Mouse (Mus musculus) retina, embryonic 14.5 days (tissue): ENCODE measurements around the gene Hras.

Source experiments
- DNase-seq: peaks from one replicate; pipeline ENCODE4 v3.0.0-alpha.2; 2015; ENCODE audit warnings: low spot score

Gene Hras

DNA sequence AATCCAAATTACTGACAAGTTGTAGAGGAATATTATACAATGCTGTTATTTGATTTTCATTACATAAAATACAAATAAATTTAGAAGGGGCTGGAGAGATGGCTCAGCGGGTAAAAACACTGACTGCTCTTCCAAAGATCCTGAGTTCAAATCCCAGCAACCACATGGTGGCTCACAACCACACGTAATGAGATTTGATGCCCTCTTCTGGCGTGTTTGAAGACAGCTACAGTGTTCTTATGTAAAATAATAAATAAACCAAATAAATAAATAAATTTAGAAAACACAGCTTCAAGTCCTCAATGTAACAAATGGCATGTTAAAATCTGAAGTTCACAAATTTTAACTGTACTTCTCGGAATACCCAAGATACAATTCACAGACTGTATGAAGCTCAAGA lies 18.7 kb downstream of the Hras start:
- no peak for DNase-seq

DNA sequence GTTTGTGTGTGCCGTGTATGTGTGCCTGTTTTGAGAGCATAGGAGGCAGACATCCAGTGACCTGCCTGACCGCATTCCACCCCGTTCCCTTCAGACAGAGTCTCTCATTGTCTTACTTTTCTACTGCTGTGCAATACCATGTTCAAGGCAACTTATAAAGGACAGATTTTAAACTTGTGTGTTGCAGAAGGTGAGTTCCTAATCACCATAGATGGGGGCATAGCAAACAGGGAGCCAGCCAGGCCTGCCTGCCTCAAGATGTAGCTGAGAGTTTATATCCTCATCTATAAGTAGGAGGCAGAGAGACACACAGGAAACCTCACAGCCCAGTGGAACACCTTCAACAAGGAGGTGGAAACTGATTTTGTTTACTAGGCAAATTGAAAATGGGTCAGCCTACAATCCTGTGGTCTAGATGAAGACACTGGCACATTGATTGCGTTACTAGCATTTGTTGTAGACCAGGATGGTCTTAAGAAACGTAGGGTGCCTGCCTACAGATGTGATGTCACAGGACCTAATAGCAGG lies 20.4 kb downstream of the Hras start:
- DNase-seq = no peak

DNA sequence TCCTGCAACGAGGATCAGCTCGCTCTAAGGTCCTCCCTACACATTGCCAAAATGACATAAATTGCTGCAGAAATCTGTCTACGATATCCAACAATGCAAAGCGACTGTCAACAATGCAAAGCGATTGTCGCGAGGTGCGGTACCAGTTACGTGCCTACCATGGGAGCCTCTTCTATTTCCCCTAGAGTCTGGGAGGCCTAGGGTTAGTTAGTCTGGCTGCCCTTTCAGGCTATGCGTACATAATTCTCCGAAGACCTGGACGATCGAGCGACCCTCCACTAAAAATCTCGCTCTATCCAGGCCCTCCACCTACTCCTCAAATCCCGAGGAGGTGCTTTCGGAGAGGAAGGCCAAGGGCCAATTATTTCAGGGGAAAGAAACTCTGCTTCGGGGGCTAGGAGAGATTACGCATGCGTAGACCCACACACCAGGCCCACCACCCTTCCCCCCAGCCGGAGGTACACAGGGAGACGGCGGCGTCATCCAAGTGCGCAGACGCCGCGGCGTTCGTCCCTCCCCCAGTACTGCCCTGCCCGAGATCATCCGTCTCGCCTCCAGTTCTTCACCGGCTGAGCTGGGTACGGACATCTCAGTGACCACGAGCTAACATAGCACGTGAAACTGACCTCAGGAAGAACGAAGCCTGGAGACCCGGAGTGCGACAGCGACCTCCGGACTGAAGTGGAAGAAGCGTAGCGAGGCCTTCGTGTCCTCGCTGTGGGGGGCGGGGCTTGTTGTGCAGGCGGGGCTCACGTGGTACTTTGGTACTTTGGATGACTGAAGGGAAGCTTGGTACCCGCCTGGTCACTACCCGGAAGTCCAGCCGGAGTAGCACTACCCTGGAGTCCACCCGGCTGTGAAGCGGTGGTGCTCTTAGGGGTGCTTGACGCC lies 21.4 kb downstream of the Hras start, which contains the start of gene Rnh1:
Gene Rnh1 (minus strand): TSS at position 742 of the 891 bp plus-strand sequence.
- DNase-seq = peak; percentile 95

DNA sequence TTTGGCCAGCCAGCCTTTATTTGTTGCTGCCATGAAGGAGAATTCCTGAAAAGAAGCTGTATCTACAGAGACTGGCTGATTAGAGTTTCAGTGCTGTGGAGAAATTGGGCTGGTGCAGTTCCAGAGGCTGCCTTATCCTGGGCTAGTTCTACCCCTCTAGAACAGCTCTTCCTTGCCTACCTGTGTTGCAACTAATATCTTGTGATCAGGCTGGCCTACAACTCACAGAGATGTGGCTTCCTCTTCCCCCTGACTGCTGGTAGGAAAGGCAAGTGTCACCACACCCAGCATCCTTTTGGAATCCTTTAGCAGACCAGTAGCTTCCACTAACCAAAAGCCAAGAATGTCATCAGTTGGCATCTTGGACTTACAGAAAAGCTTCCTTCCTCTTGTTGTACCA lies 23.9 kb downstream of the Hras start:
- DNase-seq = no peak

DNA sequence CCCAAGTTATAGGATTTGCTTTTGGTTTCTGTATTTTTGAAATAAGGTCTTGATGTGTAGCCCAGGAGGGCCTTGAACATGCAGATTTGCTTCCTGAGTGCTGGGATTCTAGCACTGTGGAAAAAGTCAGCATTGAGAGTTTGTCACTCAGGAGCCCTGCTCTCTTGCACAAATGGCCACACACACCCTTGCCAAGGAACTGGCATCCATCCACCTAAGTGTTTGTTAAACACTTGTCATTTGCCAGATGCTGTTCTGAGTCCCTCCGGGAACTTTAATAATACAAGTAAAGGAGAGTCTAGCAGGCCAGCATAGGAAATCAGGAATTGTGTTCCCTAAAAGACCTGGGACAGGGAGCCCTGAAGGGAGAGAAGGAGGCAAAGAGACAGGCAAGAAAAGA lies 24.5 kb downstream of the Hras start:
- no peak for DNase-seq

DNA sequence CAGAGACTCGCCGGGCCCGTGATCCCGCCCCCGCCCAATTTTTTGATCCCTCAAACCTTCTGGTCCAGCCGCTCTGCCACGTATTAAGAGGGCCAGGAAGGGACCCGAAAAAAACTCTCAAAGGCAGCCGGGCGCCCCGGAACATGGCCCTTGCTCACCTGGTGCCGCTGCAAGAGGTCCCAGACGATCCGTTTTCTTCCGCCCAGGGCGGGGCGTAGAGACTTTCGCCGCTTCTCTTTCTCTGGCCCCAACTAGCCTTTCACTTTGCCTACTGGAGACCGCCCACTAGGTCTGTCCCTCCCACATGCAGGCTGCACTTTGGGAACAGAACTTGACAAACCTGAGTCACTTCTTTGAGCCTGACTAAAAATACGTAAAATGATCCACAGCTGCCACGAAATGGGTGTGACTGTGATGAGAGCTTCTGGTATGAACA lies 25.3 kb downstream of the Hras start:
- peak; percentile 45 for DNase-seq

DNA sequence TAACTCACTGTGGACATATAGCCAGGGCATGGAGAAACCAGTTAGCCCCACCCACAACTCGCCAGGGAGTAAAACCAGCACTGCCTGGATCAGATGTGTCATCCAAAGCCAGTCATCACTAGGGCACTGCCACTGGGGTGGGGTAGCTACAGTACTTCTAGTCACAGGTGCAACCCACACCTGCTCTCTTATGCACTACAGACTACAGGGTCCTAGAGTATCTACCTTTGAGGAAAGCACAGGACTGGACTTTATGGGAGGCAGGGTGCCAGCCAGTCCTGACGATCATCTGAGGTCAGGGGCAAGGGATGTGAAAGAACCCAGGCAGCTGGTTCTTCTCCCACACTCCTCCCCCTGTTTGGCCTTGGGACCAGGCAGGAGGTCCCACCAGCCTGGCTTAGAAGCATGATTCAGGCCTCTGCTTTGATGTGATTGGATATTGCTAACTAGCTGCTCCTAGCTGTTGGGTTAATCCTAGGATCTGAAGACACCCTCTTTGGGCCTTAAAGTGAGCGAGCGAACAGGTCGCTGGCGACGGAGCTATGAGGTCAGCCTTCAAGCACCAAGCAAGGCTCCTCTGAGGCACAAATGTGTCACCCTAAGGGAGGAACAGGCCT lies 25.8 kb downstream of the Hras start:
- DNase-seq = peak; percentile 42

DNA sequence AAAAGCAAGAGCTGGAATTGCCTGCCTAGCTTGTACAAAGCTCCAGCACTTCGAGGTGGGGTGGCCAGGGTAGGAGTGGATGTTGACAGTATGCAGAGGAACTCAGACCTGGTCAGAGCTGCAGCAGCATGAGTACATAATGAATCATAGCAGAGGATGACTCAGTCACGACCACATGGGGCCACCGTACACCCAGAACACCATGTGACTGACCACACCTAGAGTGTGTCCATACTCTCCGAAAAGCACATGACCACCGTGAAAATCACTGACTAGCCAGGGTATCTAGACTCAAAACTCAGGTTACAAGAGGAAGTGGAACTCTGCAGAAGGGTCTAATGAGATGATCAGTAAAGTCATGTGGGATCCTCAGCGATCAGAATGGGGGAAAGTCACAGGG lies 29.0 kb downstream of the Hras start:
- DNase-seq = no peak

DNA sequence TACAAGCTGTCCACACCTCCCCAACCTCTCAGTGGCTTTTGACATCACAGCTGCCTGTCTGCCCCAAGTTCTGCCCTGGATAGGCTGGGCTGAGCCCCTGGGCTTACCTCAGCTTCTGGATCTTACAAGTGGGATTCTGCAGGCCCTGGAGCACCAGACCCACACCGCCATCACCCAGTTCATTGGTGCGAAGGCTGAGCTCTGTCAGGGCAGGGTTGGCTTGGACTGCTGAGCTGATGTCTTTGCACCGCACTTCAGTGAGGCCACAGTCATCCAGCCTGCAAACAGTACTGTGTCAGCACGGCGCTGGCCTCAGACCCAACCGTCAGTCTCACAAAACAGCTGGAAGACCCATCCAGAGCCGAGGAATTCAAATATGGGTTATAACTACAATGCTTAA lies 29.4 kb downstream of the Hras start:
- DNase-seq = no peak

DNA sequence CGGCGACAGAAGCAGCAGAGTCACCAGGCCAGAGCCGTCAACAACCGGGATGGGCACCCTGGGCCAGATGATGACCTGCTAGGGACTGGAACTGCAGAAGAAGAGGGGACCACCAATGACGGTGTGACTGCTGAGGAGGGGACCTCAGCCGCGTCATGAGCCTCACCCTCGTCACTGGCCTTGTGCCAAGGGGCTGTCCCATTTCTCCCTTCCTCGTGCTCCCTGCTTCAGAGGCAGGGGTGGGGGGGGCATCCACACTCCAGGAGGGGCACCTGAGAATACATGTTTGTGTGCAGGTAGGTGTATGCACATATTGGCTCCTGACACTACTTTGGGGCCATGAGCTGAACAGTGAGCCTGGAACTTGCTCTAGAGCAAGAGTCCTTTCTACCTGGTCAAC lies 38.4 kb downstream of the Hras start:
- no peak for DNase-seq

DNA sequence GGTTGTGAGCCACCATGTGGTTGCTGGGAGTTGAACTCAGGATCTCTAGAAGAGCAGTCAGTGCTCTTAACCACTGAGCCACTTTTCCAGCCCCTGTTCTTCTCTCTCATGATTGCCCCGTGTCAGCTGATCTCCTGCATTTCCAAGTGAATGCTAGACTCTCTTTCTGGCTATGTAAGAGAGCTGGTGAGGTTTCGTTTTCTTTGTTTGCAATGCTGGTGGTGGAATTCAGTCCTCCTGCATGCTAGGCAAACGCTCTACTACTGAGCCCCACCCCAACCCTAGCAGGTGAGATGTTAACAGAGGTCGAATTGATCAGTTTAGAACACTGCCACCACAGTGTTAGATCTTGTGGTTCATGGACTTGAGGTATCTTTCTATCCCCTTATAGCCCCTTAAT lies 45.2 kb downstream of the Hras start:
- no peak for DNase-seq

DNA sequence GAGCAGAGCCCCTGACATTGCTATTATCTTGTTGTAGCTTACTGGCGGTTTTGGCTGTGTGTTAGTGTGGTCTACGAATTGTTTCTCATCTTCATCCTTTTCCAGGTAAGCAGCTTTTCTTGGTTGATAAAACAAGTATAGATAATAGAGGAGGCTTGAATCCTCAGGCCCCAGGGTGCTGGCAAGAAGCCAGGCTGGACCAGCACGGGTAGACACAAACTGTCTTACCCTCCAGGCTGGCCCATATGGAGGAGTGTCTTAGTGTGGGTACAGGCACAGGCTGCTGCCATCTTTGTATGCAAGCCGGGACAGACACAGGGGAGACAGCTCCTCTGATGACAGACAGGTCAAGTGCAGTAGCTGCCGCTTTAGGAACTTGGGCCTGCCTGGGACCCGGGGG lies 46.8 kb downstream of the Hras start:
- DNase-seq = no peak

DNA sequence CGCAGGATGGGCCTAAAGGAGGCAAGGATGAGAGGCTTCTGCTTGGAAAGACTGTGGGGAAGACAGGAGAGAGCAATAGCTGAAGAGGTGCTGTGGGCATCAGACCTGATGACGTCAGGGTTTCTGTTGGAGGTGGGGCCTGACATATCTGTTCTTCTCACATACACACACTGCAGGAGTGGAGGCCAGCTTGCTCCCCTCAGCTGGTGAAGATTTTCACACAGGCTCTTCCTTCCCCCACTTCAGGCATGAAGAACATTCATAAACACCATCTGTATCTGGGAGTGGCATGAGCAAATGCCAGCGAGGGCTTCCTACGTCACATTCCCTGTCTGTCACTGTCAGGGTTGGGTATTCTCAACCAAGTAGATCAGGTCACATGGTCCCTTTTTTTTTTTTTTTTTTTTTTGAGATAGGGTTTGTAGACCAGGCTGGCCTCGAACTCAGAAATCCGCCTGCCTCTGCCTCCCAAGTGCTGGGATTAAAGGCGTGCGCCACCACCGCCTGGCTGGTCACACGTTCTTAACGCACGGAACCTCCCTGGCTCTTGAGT lies 47.7 kb downstream of the Hras start:
- no peak for DNase-seq

DNA sequence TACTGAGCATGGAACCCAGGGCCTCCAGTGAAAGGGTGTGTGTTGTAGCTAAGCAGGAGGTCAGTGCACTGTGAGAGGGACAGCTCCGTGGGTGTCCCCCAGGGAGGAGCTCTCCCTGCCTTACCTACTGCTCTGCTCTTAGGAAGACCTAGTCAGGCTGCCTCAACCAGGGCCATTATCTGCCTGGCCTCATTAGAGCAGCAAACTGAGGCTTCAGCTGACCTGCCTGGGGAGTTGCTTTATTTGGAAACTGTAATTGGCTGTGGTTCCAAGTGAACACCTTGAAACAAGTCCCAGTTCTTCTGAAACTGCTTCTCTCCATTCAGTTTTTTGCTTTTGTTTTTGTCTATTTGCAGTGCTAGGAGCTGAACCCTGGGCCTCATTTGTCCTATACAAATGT lies 48.4 kb downstream of the Hras start:
- no peak for DNase-seq

DNA sequence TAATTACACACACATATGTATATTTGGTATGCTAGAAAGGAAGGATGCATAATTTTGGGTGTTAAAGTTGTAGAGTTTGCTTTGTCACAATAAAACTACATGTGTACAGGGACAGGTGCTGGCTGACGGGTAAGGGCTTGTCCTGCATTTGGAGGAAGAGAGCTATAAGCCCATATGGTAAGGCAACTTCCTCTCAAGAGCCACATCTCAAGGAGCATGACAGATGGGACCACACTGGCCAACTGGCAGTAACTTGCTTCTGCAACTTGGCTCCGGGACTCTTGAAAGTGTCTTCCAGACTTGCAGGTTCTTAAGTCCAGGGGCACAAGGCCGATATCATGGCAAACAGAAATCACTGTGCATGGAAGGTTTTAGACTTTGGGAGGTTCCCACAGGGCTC lies 49.2 kb downstream of the Hras start:
- no peak for DNase-seq

DNA sequence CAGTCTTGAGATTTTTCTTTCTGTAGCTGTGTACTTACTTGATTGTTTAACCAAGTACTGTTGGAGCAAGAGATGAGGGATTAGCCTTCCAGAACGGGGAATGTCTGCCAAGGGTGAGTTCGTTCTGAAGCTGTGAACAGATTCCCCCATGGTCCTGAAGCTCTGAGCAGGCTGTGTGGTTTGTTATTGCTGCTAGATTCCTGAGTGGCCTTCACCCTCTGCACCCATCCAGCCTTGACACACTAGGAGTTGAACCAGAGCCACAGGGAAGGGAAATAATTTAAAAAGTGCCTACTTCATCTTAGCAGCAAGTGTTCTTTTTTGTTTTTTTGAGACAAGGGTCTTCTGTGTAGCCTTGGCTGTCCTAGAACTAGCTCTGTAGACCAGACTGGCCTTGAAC lies 49.9 kb downstream of the Hras start:
- DNase-seq = no peak

DNA sequence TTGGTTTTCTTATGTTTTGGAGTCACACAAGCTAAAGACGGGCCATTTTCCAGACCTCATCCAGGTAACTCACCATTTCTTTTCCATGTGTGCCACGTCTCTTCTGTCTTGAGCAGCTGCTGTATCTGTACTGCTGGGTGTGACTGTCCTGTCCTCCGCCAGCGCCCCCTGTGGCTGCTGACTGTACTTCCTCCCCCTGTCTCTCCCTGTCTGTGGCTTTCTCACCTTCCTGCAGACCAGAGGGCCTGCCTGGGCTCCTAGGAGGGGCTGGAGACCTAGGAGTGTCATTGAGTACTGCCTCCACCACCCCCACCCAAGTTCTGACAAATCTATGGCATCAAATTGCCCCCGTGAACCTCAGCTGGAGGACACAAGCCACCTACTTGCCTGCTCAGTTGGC lies 50.7 kb downstream of the Hras start:
- peak; percentile 59 for DNase-seq

DNA sequence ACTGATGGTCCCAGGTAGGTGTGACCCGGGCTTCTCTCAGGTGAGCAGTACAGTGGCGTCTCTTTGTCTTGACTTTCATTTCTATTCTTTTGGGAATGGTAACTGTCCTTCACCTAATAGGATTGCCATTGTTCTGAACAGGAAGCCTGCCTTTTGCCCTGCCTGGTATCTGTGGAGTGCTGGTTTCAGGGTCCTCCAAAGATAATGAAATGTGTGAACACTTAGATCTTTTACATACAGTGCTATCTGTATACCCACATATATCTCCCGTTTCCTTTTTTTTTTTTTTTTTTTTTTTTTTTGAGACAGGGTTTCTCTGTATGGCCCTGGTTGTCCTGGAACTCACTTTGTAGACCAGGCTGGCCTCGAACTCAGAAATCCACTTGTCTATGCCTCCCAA lies 52.5 kb downstream of the Hras start:
- DNase-seq = no peak
